Mouse (Mus musculus) ES-E14 (cell line): ENCODE results near the gene Gsdma3. TPM values are rescaled to one million over a fixed set of nuclear protein-coding genes. Genes with fewer than 3 reads are reported as not detected.
"Not testable (repeated sequence)": the region's sequence is repeated elsewhere in the genome, so short reads cannot be mapped to it uniquely, and the experiment has no call there.

Experiments
- DNase-seq: peaks from one replicate; pipeline ENCODE4 v3.0.0-alpha.2; 2013; ENCODE audit warnings: low read depth, low spot score
- H3K27ac ChIP-seq: 2 replicates; pipeline ENCODE4 v1.5.1; 2012; ENCODE audit warnings: low read depth, mild to moderate bottlenecking, low read length, moderate library complexity, mixed read lengths; ENCODE audit not compliant: poor library complexity, insufficient read depth, severe bottlenecking
- H3K36me3 ChIP-seq: 2 replicates; pipeline ENCODE4 v1.6.1; 2012; ENCODE audit warnings: mild to moderate bottlenecking, low read length, moderate library complexity, mixed read lengths; ENCODE audit not compliant: control insufficient read depth, poor library complexity, insufficient read depth, severe bottlenecking
- H3K4me1 ChIP-seq, 2 experiments: fragments of 150-350 bp in 1 of 2; sonication (generic) in 1 of 2; 2 replicates each; pipeline ENCODE4 v1.6.1; 2012; ENCODE audit warnings: low read length in 2 of 2, mild to moderate bottlenecking in 1 of 2, mixed read lengths in 1 of 2; ENCODE audit not compliant: control insufficient read depth in 2 of 2, insufficient read depth in 2 of 2, poor library complexity in 1 of 2
- H3K4me3 ChIP-seq, 2 experiments: fragments of 150-350 bp in 1 of 2; sonication (generic) in 1 of 2; 2 replicates each; pipeline ENCODE4 v1.5.1; 2012; ENCODE audit warnings: low read length in 2 of 2, low read depth in 1 of 2, mild to moderate bottlenecking in 1 of 2, mixed read lengths in 1 of 2; ENCODE audit not compliant: insufficient read depth in 1 of 2, poor library complexity in 1 of 2, severe bottlenecking in 1 of 2
- H3K9ac ChIP-seq: 2 replicates; pipeline ENCODE4 v1.6.1; 2012; ENCODE audit warnings: low read depth, mild to moderate bottlenecking, low read length, mixed read lengths; ENCODE audit not compliant: poor library complexity, insufficient read depth, severe bottlenecking
- H3K9me3 ChIP-seq: fragments of 150-350 bp; sonication (generic); 2 replicates; pipeline ENCODE4 v1.6.1; 2012; ENCODE audit warnings: low read depth, mild to moderate bottlenecking, low read length; ENCODE audit not compliant: control insufficient read depth, insufficient read depth
- CHD2 ChIP-seq: IDR thresholded peaks from 2 replicates; pipeline ENCODE4 v1.6.1; 2014; ENCODE audit warnings: mild to moderate bottlenecking, low read depth, low read length, inconsistent platforms
- HCFC1 ChIP-seq: IDR thresholded peaks from 2 replicates; pipeline ENCODE4 v1.6.1; 2012; ENCODE audit warnings: low read length, inconsistent platforms, borderline replicate concordance; ENCODE audit not compliant: insufficient read depth
- MAFK ChIP-seq: IDR thresholded peaks from 2 replicates; pipeline ENCODE4 v1.6.1; 2014; ENCODE audit warnings: mild to moderate bottlenecking, low read depth, low read length, inconsistent platforms; ENCODE audit not compliant: insufficient read depth
- ZC3H11A ChIP-seq: IDR thresholded peaks from 2 replicates; pipeline ENCODE4 v1.6.1; 2012; ENCODE audit warnings: low read depth, mild to moderate bottlenecking, inconsistent platforms, low read length, borderline replicate concordance
- ZNF384 ChIP-seq: IDR thresholded peaks from 2 replicates; pipeline ENCODE4 v1.6.1; 2012; ENCODE audit warnings: low read depth, low read length, inconsistent platforms
- in situ Hi-C, 2 experiments: fragments of 600-800 bp; cut with MboI; formaldehyde crosslinking; loops; one replicate each; pipeline ENCODE4 v1.15.1; 2025; ENCODE audit warnings: low sequenced_read_pairs in 2 of 2, inconsistent platforms in 1 of 2; ENCODE audit not compliant: unreplicated experiment in 2 of 2
- total RNA-seq: library from RNA; depleted of rRNA; stranded (reverse); fragments of 300-350 nt; gene quantifications from 2 replicates; pipeline ENCODE4 v1.2.3, GENCODE M21; 2012

Gene Gsdma3
- total RNA-seq, 1 experiment = not detected

GRCm38 (mm10) chr11:98675829-98676363 lies 49.7 kb downstream of the Gsdma3 start:
- TF ChIP-seq HCFC1 (no peak), ZC3H11A (no peak), ZNF384 (no peak), CHD2 (no peak), MAFK (no peak)
- no peak overlapping the region for H3K27ac ChIP-seq
- H3K9ac ChIP-seq = no peak overlapping the region
- peaks cover 11 to 17% of the 10 kb centered on the region in 2 experiments for H3K4me1 ChIP-seq
- no peak overlapping the region for H3K4me3 ChIP-seq
- no peaks in the 10 kb centered on the region for H3K36me3 ChIP-seq
- DNase-seq = no peak
- no peaks in the 10 kb centered on the region for H3K9me3 ChIP-seq
- in situ Hi-C loops = no loop called here

- H3K4me1 ChIP-seq = peaks cover 12 to 17% of the 10 kb centered on the region in 2 experiments
- no peak for DNase-seq
- peak overlapping the region; percentile 79; the same call in 1 of the 2 replicates for H3K27ac ChIP-seq
- in situ Hi-C loops = no loop called here
- no peak for TF ChIP-seq ZC3H11A
- TF ChIP-seq HCFC1 = no peak
- TF ChIP-seq CHD2 = no peak
- TF ChIP-seq MAFK = no peak
- TF ChIP-seq ZNF384 = no peak
- no peaks in the 10 kb centered on the region for H3K9me3 ChIP-seq
- no peak overlapping the region for H3K4me3 ChIP-seq
- peaks cover 2% of the 10 kb centered on the region; the same call in 1 of the 2 replicates for H3K36me3 ChIP-seq
- no peak overlapping the region for H3K9ac ChIP-seq
Measured at GRCm38 (mm10) chr11:98680023-98680422, 53.9 kb downstream of the Gsdma3 start.

DNA sequence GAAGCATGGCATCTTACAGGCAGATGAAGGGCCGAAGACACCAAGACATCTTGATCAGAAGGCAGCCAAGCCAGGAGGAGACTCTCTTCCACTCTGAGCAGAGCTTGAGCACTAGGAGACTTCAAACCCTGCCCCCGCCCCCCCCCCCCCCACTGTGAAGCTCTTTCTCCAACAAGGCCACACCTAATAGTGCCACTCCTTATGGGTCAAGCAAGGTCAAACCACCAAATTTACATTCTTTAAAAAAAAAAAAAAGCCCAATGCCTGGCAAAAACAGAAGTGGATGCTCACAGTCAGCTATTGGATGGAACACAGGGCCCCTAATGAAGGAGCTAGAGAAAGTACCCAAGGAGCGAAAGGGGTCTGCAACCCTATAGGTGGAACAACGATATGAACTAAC lies 54.4 kb downstream of the Gsdma3 start:
- H3K9ac ChIP-seq, in situ Hi-C loops, H3K4me3 ChIP-seq, H3K9me3 ChIP-seq, H3K36me3 ChIP-seq: not testable (repeated sequence)
- DNase-seq = peak; percentile 52
- peaks cover 12 to 17% of the 10 kb centered on the region in 2 experiments for H3K4me1 ChIP-seq
- peak overlapping the region; percentile 90; the same call in 1 of the 2 replicates for H3K27ac ChIP-seq
- peak; percentile 88 for TF ChIP-seq ZNF384

GRCm38 (mm10) chr11:98681186-98681585 lies 55.0 kb downstream of the Gsdma3 start:
- Histone ChIP-seq H3K9me3 (no peaks in the 10 kb centered on the region), H3K4me1 (peaks cover 9 to 15% of the 10 kb centered on the region in 2 experiments), H3K4me3 (peak overlapping the region in 1 of 2 experiments; percentile 91; a peak in 1 of 4 replicates), H3K36me3 (peaks cover 13% of the 10 kb centered on the region), H3K9ac (peak overlapping the region; percentile 88; the same call in 1 of the 2 replicates), H3K27ac (peak overlapping the region; percentile 90; the same call in 1 of the 2 replicates)
- no peak for DNase-seq
- TF ChIP-seq MAFK (no peak), CHD2 (no peak), ZC3H11A (no peak), ZNF384 (peak; percentile 57), HCFC1 (no peak)
- in situ Hi-C loops = no loop called here
